Mouse (Mus musculus): ENCODE measurements around the gene Hunk.

- TF ChIP-seq EP300 (optimal IDR thresholded peaks at IDR 0.05) (no peak), CTCF (IDR thresholded peaks at IDR 0.05; ENCODE audit: low read depth) (no peak)
These were observed 115.0 kb downstream of the Hunk start for GRCm38 (mm10) chr16:90500809-90501208.

All from stomach, postnatal 0 days (tissue).